Mouse (Mus musculus) erythroblast, embryonic 14.5 days (primary cell): Measurements from ENCODE around the gene Gnl1. TPM values are rescaled to one million over a fixed set of nuclear protein-coding genes. Genes with fewer than 3 reads are reported as not detected.
"Not testable (repeated sequence)": the region's sequence is repeated elsewhere in the genome, so short reads cannot be mapped to it uniquely, and the experiment has no call there.

ENCODE experiments used
- H3K27me3 ChIP-seq: 2 replicates; pipeline ENCODE4 v1.6.1; 2012; ENCODE audit warnings: inconsistent platforms; ENCODE audit not compliant: control insufficient read depth
- H3K36me3 ChIP-seq: 2 replicates; pipeline ENCODE4 v1.6.1; 2012; ENCODE audit warnings: mild to moderate bottlenecking, inconsistent platforms; ENCODE audit not compliant: control insufficient read depth
- H3K4me1 ChIP-seq: 2 replicates; pipeline ENCODE4 v1.6.1; 2012; ENCODE audit warnings: inconsistent platforms; ENCODE audit not compliant: control insufficient read depth
- H3K4me3 ChIP-seq: replicated peaks from 2 replicates; pipeline ENCODE3; 2012; ENCODE audit warnings: moderate library complexity, mild to moderate bottlenecking, inconsistent platforms
- H3K9me3 ChIP-seq: 2 replicates; pipeline ENCODE4 v1.6.1; 2012; ENCODE audit warnings: low read length, inconsistent platforms, mixed read lengths; ENCODE audit not compliant: control insufficient read depth
- GATA1 ChIP-seq: IDR thresholded peaks from 2 replicates; pipeline ENCODE4 v1.6.1; 2012; ENCODE audit warnings: low read length, inconsistent platforms, mixed read lengths
- TAL1 ChIP-seq: IDR thresholded peaks from 3 replicates; pipeline ENCODE4 v1.6.1; 2012; ENCODE audit warnings: low read length, inconsistent platforms, mixed read lengths
- polyA plus RNA-seq: library from polyadenylated mRNA; stranded (reverse); fragments of >175 nt; gene quantifications from 2 replicates; pipeline ENCODE4 v1.2.3, GENCODE M21; 2012

Gnl1 gene
- polyA plus RNA-seq, 1 experiment = 1.5 TPM

DNA sequence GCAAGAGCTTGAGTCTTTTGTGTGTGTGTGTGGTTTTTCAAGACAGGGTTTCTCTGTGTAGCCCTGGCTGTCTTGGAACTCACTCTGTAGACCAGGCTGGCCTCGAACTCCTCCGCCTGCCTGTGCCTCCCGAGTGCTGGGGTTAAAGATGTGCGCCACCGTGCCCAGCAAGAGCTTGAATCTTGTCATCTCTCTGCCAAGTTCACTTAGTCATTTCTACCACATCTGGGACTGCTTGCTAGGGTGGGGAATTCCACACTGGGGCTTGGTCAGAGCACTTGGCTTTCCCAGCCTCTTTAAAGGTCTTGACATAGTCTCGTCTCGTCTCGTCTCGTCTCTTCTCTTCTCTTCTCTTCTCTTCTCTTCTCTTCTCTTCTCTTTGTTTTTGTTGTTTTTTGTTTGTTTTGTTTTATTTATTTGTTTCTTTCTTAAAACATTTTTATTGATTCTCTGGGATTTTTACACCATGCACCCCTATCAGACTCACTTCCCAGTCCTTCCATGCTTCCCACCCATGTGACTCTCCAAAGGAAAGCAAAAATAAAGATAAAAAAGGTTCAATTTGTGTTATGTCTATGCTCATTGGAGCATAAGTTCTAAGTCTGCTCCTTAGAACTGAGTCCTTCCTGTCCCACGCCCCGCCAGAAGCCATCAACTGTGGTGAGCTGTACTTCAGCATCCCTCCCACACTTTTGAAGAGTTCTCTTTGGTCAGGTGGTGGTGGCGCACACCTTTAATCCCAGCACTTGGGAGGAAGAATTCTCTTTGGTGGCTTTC is 21.7 kb downstream of the Gnl1 start:
- peaks cover 70% of the 10 kb centered on the region for H3K36me3 ChIP-seq
- TF ChIP-seq GATA1 = no peak
- no peaks in the 10 kb centered on the region for H3K27me3 ChIP-seq
- peaks cover 33% of the 10 kb centered on the region for H3K9me3 ChIP-seq
- H3K4me1 ChIP-seq = peaks cover 86% of the 10 kb centered on the region
- peak overlapping the region; percentile 37 for H3K4me3 ChIP-seq

DNA sequence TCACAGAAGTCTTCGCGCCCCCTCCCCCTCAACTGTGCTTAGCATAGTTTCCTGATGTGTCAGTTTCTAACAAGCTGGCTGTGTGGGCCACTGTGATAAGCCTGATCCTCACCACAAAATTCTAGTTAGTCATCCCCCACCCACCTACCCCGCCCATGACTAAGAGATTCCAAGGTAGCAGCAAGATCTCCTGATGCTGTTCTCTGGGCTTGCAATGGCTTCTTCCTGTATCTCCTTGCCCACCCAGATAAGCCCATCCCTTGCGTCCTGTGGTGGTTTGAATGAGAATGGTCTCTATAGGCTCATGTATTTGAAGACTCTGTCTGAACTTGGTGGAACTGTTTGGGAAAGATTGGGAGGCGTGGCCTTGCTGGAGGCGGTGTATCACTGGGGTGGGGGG is 22.3 kb downstream of the Gnl1 start:
- no peaks in the 10 kb centered on the region for H3K27me3 ChIP-seq

DNA sequence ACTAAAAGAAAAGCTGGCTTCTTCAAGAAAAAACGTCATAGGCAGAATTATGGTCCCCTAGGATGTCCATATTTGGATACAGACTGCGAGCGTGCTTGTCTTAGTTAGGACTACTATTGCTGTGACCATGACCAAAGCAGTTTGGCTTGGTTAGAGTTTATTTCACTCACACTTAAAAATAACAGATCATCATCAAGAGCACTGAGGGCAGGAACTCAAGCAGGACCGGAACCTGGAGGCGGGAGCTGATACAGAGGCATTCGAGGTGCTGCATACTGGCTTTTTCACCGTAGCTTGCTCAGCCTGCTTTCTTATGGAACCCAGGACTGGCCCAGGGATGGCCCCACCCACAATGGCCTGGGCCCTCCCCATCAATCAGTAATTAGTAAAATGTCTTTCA is 23.7 kb downstream of the Gnl1 start:
- Histone ChIP-seq H3K27me3 (no peaks in the 10 kb centered on the region), H3K4me3 (no peak overlapping the region), H3K9me3 (peaks cover 33% of the 10 kb centered on the region), H3K4me1 (peaks cover 70% of the 10 kb centered on the region), H3K36me3 (peaks cover 77% of the 10 kb centered on the region)
- TF ChIP-seq TAL1 (no peak), GATA1 (no peak)

More for the DNA sequence above, 22.3 kb downstream of the Gnl1 start:
- Histone ChIP-seq H3K4me1 (peaks cover 84% of the 10 kb centered on the region), H3K36me3 (peaks cover 77% of the 10 kb centered on the region), H3K4me3 (peak overlapping the region; percentile 37), H3K9me3 (peaks cover 33% of the 10 kb centered on the region)
- TF ChIP-seq TAL1 (peak; percentile 41; the same call in 2 of the 3 replicates), GATA1 (peak; percentile 37)

DNA sequence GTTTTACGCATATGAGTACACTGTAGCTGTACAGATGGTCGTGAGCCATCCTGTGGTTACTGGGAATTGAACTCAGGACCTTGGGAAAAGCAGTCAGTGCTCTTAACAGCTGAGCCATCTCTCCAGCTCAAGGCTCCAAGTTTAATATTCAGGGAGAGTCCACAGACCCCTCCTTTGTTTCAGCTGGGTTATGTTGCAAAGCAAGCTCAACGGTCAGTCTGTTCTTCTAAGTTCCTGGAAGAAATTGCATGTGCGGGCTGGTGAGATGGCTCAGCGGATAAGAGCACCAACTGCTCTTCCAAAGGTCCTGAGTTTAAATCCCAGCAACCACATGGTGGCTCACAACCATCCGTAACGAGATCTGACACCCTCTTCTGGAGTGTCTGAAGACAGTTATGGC is 24.8 kb downstream of the Gnl1 start:
- peaks cover 70% of the 10 kb centered on the region for H3K36me3 ChIP-seq
- H3K4me3 ChIP-seq, H3K27me3 ChIP-seq: not testable (repeated sequence)
- H3K4me1 ChIP-seq = peaks cover 60% of the 10 kb centered on the region
- H3K9me3 ChIP-seq = peaks cover 33% of the 10 kb centered on the region

DNA sequence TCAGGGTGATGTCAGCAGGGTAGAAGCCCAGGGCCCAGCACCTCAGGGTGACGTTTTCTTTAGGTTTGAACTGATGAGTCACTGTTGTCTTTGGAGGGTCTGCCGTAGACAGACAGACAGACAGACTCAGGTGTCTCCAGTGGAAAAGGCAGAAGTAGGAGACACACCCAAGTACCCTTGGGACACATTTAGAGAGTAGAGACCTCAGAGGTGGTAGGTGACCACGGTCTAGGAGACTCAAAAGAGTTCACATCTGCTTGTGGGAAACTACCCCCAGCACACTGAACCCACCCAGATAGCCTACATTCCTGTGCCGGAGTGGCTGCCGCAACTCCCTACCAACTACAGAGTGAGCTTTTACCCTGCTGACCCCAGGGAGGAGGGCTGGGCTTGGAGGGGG is 35.3 kb downstream of the Gnl1 start:
- Histone ChIP-seq H3K36me3 (peaks cover 44% of the 10 kb centered on the region), H3K27me3 (no peaks in the 10 kb centered on the region), H3K4me1 (peaks cover 52% of the 10 kb centered on the region), H3K4me3 (no peak overlapping the region), H3K9me3 (no peaks in the 10 kb centered on the region)
- TF ChIP-seq GATA1 (no peak), TAL1 (no peak)

DNA sequence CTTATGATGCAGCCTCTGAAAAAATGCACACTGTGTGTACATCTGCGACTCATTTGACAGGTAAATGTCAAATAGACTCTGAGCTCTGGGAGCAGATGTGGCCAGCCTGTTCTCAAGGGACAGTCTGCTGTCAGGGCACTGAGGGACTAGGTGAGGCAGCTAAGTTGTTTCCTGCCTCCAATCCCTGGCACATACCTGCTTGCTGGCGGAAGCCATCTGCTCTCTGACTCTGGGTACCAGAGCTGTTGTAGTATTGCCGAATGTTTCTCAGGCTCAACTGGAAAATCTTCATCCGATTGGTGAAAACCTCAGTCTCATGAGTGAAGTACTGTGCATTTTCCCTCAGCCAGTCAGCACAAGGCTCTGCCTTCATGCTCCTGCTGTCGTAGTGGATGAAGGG is 37.4 kb downstream of the Gnl1 start:
- Histone ChIP-seq H3K36me3 (peaks cover 50% of the 10 kb centered on the region), H3K9me3 (no peaks in the 10 kb centered on the region), H3K27me3 (no peaks in the 10 kb centered on the region), H3K4me1 (peaks cover 69% of the 10 kb centered on the region), H3K4me3 (peak overlapping the region; percentile 59)
- TF ChIP-seq TAL1 (no peak), GATA1 (no peak)

DNA sequence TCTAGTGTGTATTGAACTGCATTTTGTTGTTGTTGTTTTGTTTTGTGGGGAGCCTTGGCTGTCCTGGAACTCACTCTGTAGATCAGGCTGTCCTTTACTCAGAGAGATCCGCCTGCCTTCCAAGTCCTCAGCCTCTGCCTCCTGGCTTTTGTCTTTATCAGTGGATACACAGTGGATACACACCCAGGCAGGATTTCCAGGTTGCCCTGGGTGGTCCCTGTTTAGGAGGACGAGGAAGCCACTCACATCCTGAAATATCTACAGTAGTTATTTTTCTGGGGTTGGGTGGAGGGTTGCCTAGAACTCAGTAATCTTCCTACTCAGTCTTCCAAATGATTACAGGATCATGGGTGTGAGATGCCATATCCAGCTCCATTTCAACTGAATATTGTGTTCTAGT is 39.3 kb downstream of the Gnl1 start:
- H3K27me3 ChIP-seq = no peaks in the 10 kb centered on the region
- H3K9me3 ChIP-seq = no peaks in the 10 kb centered on the region
- TF ChIP-seq GATA1 = no peak
- no peak for TF ChIP-seq TAL1
- H3K36me3 ChIP-seq = peaks cover 55% of the 10 kb centered on the region
- H3K4me3 ChIP-seq = peak overlapping the region; percentile 80
- peaks cover 87% of the 10 kb centered on the region for H3K4me1 ChIP-seq

DNA sequence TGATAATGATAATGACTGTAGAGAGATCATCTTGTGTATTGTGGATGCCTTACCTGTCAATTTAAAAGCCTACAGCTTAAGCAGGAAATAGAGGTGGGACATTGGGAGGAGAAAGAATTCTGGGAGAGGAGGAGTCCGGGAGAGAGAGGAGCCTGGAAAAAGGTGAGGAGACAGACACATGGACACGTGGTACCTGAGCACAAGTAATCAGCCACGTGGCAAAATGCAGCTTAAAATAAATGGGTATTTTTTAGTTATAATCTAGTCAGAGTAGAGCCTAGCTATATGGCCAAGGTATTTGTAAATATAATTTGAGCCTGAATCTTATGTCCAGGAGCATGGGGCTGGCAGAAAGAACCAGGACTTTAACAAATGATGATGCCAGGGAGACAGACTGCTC is 39.9 kb downstream of the Gnl1 start:
- H3K4me3 ChIP-seq = peak overlapping the region; percentile 80
- peaks cover 53% of the 10 kb centered on the region for H3K36me3 ChIP-seq
- H3K4me1 ChIP-seq = peaks cover 87% of the 10 kb centered on the region
- H3K9me3 ChIP-seq = no peaks in the 10 kb centered on the region
- TF ChIP-seq GATA1 = no peak
- TF ChIP-seq TAL1 = no peak
- no peaks in the 10 kb centered on the region for H3K27me3 ChIP-seq

DNA sequence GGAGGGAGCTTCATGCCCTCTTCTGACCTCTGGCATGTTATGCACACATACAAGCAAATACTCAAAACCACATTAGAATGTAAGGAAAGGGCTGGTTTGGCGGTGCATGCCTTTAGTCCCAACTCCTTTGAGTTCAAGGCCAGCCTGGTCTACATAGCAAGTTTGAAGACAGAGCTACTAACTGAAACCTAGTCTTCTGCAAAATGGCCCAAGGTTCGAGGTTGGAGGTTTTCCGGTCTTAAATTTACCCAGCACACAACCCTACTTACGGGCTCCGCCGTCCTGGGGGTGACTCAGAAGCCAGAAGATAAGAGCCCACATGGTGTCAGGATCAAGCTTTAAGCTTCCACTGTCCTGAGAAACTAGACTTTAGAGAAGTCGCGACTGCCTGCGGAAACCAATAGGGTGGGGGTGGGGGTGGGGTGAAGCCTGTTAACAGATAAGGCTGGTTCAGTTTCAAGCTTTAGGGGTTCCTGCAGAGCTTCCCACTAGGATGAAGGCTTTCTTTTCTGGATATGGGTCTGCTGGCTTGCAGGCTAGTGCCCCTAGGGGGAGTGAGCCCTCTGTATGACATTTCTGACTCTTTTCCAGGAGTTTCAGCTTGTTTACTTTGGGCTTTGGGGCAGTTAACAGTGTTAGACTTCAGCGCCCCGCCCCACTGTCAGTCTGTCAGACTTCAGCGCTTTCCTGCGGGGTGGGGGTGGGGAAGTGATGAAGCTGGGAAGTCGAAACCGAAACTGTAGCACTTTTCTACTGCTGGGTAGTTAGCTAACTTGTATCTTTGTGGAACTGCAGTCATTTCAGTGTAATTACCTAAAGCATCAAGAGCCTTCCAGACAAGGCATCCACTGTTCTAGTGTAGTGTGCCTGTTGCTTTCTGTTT is 40.8 kb downstream of the Gnl1 start, which contains the start of gene H2-T24:
Gene H2-T24, minus strand, starts transcription at position 370 of the 883 bp plus-strand sequence.
- Histone ChIP-seq H3K4me3 (peak within 1 kb of the TSS; percentile 80), H3K36me3 (peaks cover 50% of the 10 kb centered on the region), H3K27me3 (no peaks in the 10 kb centered on the region), H3K4me1 (peaks cover 87% of the 10 kb centered on the region), H3K9me3 (no peaks in the 10 kb centered on the region)
- TF ChIP-seq GATA1 (no peak), TAL1 (no peak)
